Mouse (Mus musculus): Measurements from ENCODE around the gene Ptcd1. TPM values are rescaled to one million over a fixed set of nuclear protein-coding genes. Genes with fewer than 3 reads are reported as not detected.

Ptcd1 gene
- polyA plus RNA-seq, 1 experiment from 2014 or later: 18.8 TPM

DNA sequence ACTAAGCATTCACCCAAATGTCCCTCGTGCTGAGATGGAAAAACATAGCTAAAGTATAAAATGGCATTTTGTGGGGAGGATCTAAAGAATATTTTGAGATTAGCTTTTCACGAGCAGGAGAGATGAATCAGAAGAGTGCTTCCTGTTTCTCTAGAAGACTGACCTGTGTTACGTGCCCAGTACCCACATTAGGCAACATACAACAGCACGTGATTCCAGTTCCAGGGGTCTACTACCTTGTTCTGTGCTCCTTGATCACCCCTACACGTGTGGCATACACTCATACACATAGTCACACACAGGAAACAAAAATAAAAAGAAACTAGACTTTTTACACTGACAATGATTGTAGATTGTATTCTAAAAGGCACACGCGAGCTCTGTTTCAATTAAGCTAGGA is 33.5 kb upstream of the Ptcd1 start:
- WGBS: 80% methylated on average over 7 of the region's 7 CpGs
- Histone ChIP-seq H3K36me3 (peaks cover 30% of the 10 kb centered on the region), H3K4me2 (peak overlapping the region; percentile 98), H3K9ac (0 out of 2 replicates have a peak overlapping the region, but pooled peaks have one; percentile 91), H3K4me3 (peak overlapping the region; percentile 89), H3K9me3 (no peaks in the 10 kb centered on the region), H3K4me1 (replicated peaks) (peaks cover 27% of the 10 kb centered on the region), H3K27me3 (no peaks in the 10 kb centered on the region), H3K27ac (replicated peaks) (no peak overlapping the region)
- ATAC-seq (ENCODE audit: low read depth): no peak

- Histone ChIP-seq H3K4me1 (replicated peaks) (peaks cover 22% of the 10 kb centered on the region), H3K27me3 (no peaks in the 10 kb centered on the region), H3K4me2 (peak within 1 kb of the TSS; percentile 68), H3K4me3 (peak within 1 kb of the TSS; percentile 73), H3K36me3 (peaks cover 48% of the 10 kb centered on the region), H3K27ac (replicated peaks) (peak within 1 kb of the TSS; percentile 91), H3K9me3 (no peaks in the 10 kb centered on the region), H3K9ac (peak within 1 kb of the TSS; percentile 91)
- no peak for ATAC-seq (ENCODE audit: low read depth)
- 89% methylated on average over 2 of the region's 2 CpGs for WGBS
These were observed 25.1 kb upstream of the Ptcd1 start, which contains the start of gene Atp5j2 for GRCm38 (mm10) chr5:145191962-145192361. TSS of gene Atp5j2 (minus strand) at chr5:145192062.

GRCm38 (mm10) chr5:145190875-145191798 is 24.2 kb upstream of the Ptcd1 start:
- Histone ChIP-seq H3K9ac (peak overlapping the region; percentile 91), H3K36me3 (peaks cover 50% of the 10 kb centered on the region), H3K27me3 (no peaks in the 10 kb centered on the region), H3K4me2 (peak overlapping the region; percentile 68), H3K9me3 (no peaks in the 10 kb centered on the region), H3K4me3 (peak overlapping the region; percentile 73), H3K4me1 (replicated peaks) (peaks cover 22% of the 10 kb centered on the region), H3K27ac (replicated peaks) (peak overlapping the region; percentile 91)
- WGBS: under 1% methylated on average over 41 of the region's 41 CpGs
- peak; percentile 88 for ATAC-seq (ENCODE audit: low read depth)

- H3K27me3 ChIP-seq: no peaks in the 10 kb centered on the region
- no peaks in the 10 kb centered on the region for H3K9me3 ChIP-seq
- WGBS: 63% methylated on average over 5 of the region's 5 CpGs
- H3K36me3 ChIP-seq: peaks cover 50% of the 10 kb centered on the region
- H3K27ac ChIP-seq (replicated peaks): no peak overlapping the region; the same call in 1 of the 2 replicates
- peaks cover 22% of the 10 kb centered on the region for H3K4me1 ChIP-seq (replicated peaks)
- H3K4me3 ChIP-seq: peak overlapping the region; percentile 73
- peak overlapping the region; percentile 91 for H3K9ac ChIP-seq
- peak overlapping the region; percentile 68 for H3K4me2 ChIP-seq
- no peak for ATAC-seq (ENCODE audit: low read depth)
These were observed 23.5 kb upstream of the Ptcd1 start for GRCm38 (mm10) chr5:145190373-145190772.

DNA sequence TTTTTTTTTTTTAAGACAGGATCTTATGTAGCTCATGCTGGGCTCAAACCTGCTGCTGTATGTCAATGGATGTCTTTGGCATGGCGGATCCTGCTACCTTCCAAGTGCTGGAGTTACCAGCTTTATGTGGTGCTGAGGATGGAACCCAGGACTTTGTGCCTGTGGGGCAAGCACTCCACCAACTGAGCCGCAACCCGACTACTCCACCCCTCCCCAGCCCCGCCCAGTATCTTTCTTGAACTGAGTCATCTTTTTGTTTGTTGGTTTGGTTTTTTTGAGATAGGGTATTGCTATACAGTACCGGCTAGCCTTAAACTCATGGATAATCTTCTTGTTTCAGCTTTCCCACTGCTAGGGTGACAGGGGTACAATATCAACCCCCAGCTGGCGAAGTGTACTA is 22.5 kb upstream of the Ptcd1 start:
- Histone ChIP-seq H3K4me2 (peak overlapping the region; percentile 68), H3K4me3 (no peak overlapping the region), H3K9ac (no peak overlapping the region), H3K4me1 (replicated peaks) (peaks cover 22% of the 10 kb centered on the region), H3K27ac (replicated peaks) (no peak overlapping the region), H3K9me3 (no peaks in the 10 kb centered on the region), H3K27me3 (no peaks in the 10 kb centered on the region), H3K36me3 (peaks cover 49% of the 10 kb centered on the region)
- no peak for ATAC-seq (ENCODE audit: low read depth)
- WGBS: 93% methylated on average over 6 of the region's 6 CpGs

DNA sequence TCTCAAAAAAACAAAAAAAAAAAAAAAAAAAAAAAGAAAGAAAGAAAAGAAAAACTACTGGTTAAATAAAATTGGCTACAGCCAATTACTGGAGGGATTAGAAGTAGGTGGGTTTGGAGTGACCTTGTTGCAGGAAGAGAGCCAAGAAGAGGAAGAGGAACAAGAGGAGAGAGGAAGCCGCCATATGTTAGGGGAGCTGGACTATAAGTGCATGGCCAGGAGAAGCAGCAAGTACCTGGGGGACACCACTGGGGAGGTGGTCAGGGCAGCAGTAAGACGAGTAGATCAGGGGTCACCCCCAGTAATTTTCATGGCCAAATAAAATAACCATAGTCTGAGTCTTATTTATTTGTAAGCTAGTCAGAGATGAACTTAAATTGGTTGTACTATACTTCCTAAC is 18.3 kb upstream of the Ptcd1 start:
- Histone ChIP-seq H3K27me3 (no peaks in the 10 kb centered on the region), H3K4me3 (no peak overlapping the region), H3K4me2 (no peak overlapping the region), H3K27ac (replicated peaks) (no peak overlapping the region), H3K36me3 (peaks cover 80% of the 10 kb centered on the region), H3K9me3 (no peaks in the 10 kb centered on the region), H3K9ac (no peak overlapping the region), H3K4me1 (replicated peaks) (peaks cover 10% of the 10 kb centered on the region)
- WGBS: 89% methylated on average over 2 of the region's 2 CpGs
- ATAC-seq (ENCODE audit: low read depth): no peak

DNA sequence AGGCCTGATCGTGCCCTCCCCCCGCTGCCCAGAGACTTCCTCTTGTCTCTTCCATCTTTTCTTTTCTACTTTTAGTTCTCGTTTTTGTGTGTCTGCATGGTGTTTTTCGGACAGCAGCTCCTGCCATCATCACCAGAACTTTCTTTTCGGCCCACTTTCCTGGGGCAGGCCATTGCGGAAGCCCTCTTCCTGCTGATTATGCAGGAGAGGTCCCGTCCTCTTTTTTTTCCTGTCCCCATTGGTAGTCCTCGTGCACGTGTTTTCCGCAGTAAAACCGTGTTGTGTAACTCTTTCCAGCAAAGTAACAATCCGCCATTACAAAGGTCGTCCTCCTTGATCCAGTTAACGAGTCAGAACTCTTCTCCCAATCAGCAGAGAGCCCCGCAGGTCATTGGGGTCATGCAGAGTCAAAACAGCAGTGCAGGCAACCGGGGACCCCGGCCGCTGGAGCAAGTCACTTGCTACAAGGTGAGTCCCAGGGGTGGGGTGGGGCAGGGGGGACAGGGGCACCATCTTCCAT is 11.6 kb upstream of the Ptcd1 start:
- Histone ChIP-seq H3K4me3 (no peak overlapping the region), H3K9me3 (no peaks in the 10 kb centered on the region), H3K4me1 (replicated peaks) (no peaks in the 10 kb centered on the region), H3K4me2 (no peak overlapping the region), H3K36me3 (peaks cover 99% of the 10 kb centered on the region), H3K27me3 (no peaks in the 10 kb centered on the region), H3K27ac (replicated peaks) (no peak overlapping the region), H3K9ac (no peak overlapping the region)
- ATAC-seq (ENCODE audit: low read depth): no peak
- WGBS: 89% methylated on average over 18 of the region's 18 CpGs

DNA sequence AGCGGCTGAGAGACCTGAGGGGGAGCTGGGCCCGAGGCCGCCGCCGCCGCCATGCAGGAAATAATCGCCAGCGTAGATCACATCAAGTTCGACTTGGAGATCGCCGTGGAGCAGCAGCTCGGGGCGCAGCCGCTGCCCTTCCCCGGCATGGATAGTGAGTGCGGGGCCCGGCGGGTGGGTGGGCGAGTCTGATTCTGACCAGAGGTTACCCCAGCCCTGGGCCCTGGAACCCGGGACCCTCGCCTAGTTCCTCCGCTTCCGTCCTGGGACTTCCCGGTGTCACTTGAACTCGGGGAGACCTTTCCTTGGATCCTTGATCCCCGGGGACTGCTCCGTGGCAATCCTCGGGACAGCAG is 376 bp upstream of the Ptcd1 start:
- WGBS: under 1% methylated on average over 28 of the region's 28 CpGs
- Histone ChIP-seq H3K27me3 (no peaks in the 10 kb centered on the region), H3K9me3 (no peaks in the 10 kb centered on the region), H3K4me1 (replicated peaks) (peaks cover 39% of the 10 kb centered on the region), H3K36me3 (peaks cover 51% of the 10 kb centered on the region), H3K27ac (replicated peaks) (peak overlapping the region; percentile 83), H3K9ac (peak overlapping the region; percentile 92), H3K4me2 (peak overlapping the region; percentile 96), H3K4me3 (peak overlapping the region; percentile 95)
- ATAC-seq (ENCODE audit: low read depth): peak; percentile 64

GRCm38 (mm10) chr5:145165184-145165583 is 1.7 kb downstream of the Ptcd1 start:
- 91% methylated on average over 15 of the region's 15 CpGs for WGBS

DNA sequence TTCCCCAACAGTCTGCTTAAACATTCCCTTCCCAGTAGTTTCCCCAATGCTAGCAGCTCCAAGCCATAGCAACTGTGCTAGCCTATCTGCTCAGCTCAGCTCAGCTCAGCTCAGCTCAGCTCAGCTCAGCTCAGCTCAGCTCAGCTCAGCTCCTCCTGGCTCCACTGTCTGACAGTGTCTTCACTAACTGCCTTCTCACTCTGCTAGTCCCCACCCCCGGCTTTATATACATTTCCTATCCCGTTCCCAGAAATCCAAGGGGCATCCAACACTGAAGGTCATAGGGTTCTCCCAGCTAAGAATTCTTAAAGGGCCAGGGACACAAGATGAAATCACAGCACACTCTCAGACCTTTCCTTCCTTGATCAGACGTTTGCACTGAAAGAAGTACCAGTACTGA is 2.2 kb downstream of the Ptcd1 start:
- no peaks in the 10 kb centered on the region for H3K27me3 ChIP-seq

More at GRCm38 (mm10) chr5:145165184-145165583, 1.7 kb downstream of the Ptcd1 start:
- no peak for ATAC-seq (ENCODE audit: low read depth)
- Histone ChIP-seq H3K4me2 (no peak overlapping the region), H3K4me3 (no peak overlapping the region), H3K36me3 (peaks cover 50% of the 10 kb centered on the region), H3K9me3 (no peaks in the 10 kb centered on the region), H3K27ac (replicated peaks) (no peak overlapping the region), H3K4me1 (replicated peaks) (peaks cover 39% of the 10 kb centered on the region), H3K9ac (no peak overlapping the region), H3K27me3 (no peaks in the 10 kb centered on the region)

GRCm38 (mm10) chr5:145161361-145161760 is 5.5 kb downstream of the Ptcd1 start:
- Histone ChIP-seq H3K4me2 (no peak overlapping the region), H3K36me3 (peaks cover 80% of the 10 kb centered on the region)
- 96% methylated on average over 14 of the region's 14 CpGs for WGBS

More for the DNA sequence above, 2.2 kb downstream of the Ptcd1 start:
- no peak for ATAC-seq (ENCODE audit: low read depth)
- no peak overlapping the region for H3K4me2 ChIP-seq
- 73% methylated on average over 3 of the region's 3 CpGs for WGBS
- H3K9me3 ChIP-seq: no peaks in the 10 kb centered on the region
- peaks cover 52% of the 10 kb centered on the region for H3K36me3 ChIP-seq
- H3K4me1 ChIP-seq (replicated peaks): peaks cover 39% of the 10 kb centered on the region
- H3K27ac ChIP-seq (replicated peaks): no peak overlapping the region
- H3K9ac ChIP-seq: no peak overlapping the region
- H3K4me3 ChIP-seq: no peak overlapping the region

GRCm38 (mm10) chr5:145152690-145153089 is 14.2 kb downstream of the Ptcd1 start:
- Histone ChIP-seq H3K4me1 (replicated peaks) (no peaks in the 10 kb centered on the region), H3K36me3 (peaks cover 93% of the 10 kb centered on the region), H3K27me3 (no peaks in the 10 kb centered on the region), H3K4me3 (no peak overlapping the region), H3K4me2 (no peak overlapping the region), H3K9ac (no peak overlapping the region), H3K9me3 (no peaks in the 10 kb centered on the region), H3K27ac (replicated peaks) (no peak overlapping the region)
- no peak for ATAC-seq (ENCODE audit: low read depth)
- 96% methylated on average over 5 of the region's 5 CpGs for WGBS

More at GRCm38 (mm10) chr5:145161361-145161760, 5.5 kb downstream of the Ptcd1 start:
- ATAC-seq (ENCODE audit: low read depth): no peak
- Histone ChIP-seq H3K4me3 (no peak overlapping the region), H3K4me1 (replicated peaks) (peaks cover 24% of the 10 kb centered on the region), H3K9ac (no peak overlapping the region), H3K27ac (replicated peaks) (no peak overlapping the region), H3K9me3 (no peaks in the 10 kb centered on the region), H3K27me3 (no peaks in the 10 kb centered on the region)

Data from neural tube, embryonic 13.5 days (tissue).